Mouse (Mus musculus): Measurements from ENCODE around the gene Synpo2. TPM values are rescaled to one million over a fixed set of nuclear protein-coding genes. Genes with fewer than 3 reads are reported as not detected.

Synpo2 gene
- 5.5 and 8.3 TPM in 2 replicates for polyA plus RNA-seq (2014; fragmentation: Nextera tagmentation; extraction: Ambion mirVana)

DNA sequence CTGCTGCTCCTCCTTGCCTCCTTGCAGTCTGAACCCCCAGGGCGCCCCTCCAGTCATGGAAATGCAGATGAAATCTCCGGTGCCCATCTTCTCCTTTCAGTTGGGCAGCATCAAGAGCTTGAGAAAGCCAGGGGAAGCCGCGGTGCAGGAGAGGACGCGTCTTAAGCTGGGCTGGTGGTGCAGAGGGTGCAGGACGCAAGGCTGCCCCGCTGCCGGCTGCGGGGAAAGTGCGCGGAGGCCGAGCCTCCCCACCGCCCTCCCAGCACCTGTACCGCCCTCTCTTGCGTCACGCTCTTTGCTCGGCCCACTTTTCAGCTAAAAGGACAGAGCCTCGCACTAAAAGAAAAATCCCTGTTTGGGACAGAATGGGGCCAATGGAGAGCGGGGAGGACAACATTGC is at the start of gene Synpo2:
TSS of gene Synpo2 (minus strand) at position 229 of the 400 bp plus-strand sequence.
- under 1% methylated on average over 20 of the region's 20 CpGs for WGBS
- Histone ChIP-seq H3K36me3 (ENCODE audit: control insufficient read depth, insufficient read depth, low read length) (no peaks in the 10 kb centered on the region), H3K27me3 (ENCODE audit: control insufficient read depth, insufficient read depth, low read length) (0 out of 2 replicates have a peak, but pooled peaks cover 4% of the 10 kb centered on the region), H3K4me3 (ENCODE audit: low read length) (peak within 1 kb of the TSS; percentile 55), H3K27ac (ENCODE audit: low read depth, low read length) (no peak within 1 kb of the TSS), H3K4me2 (replicated peaks; ENCODE audit: low read depth, low read length) (peak within 1 kb of the TSS; percentile 81), H3K4me1 (ENCODE audit: control insufficient read depth, insufficient read depth, low read length) (peaks cover 15% of the 10 kb centered on the region; the same call in 1 of the 2 replicates), H3K9me3 (ENCODE audit: control insufficient read depth, low read length) (no peaks in the 10 kb centered on the region), H3K9ac (ENCODE audit: low read depth, low read length) (peak within 1 kb of the TSS; percentile 51)
- peak; percentile 83; the same call in 1 of the 2 replicates for ATAC-seq (ENCODE audit: low FRiP score, low TSS enrichment)

DNA sequence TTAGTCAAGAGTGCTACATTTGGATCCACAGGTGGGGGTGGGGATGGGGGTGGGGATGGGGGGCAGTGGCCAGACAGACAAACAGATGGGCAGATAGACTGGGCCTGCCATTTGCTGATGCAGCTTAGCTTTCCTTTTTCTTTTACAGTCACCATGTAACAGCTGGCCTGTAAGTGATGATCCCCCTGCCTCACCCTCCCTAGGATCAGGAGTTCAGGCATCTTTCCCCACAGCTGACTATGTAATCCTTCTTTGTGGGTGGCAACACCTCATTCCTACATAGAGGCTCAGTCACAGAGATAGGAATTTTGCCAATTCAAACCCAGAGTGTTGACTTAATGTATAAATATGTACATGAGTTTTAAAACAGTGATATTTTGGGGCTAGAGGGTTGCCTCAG is 49.7 kb upstream of the Synpo2 start:
- Histone ChIP-seq H3K36me3 (ENCODE audit: control insufficient read depth, insufficient read depth, low read length) (peaks cover 9% of the 10 kb centered on the region; the same call in 1 of the 2 replicates), H3K9me3 (ENCODE audit: control insufficient read depth, low read length) (no peaks in the 10 kb centered on the region), H3K9ac (ENCODE audit: low read depth, low read length) (no peak overlapping the region), H3K4me1 (ENCODE audit: control insufficient read depth, insufficient read depth, low read length) (no peaks in the 10 kb centered on the region), H3K27ac (ENCODE audit: low read depth, low read length) (no peak overlapping the region), H3K4me3 (ENCODE audit: low read length) (no peak overlapping the region), H3K4me2 (replicated peaks; ENCODE audit: low read depth, low read length) (no peak overlapping the region), H3K27me3 (ENCODE audit: control insufficient read depth, insufficient read depth, low read length) (no peaks in the 10 kb centered on the region)
- no peak for ATAC-seq (ENCODE audit: low FRiP score, low TSS enrichment)

DNA sequence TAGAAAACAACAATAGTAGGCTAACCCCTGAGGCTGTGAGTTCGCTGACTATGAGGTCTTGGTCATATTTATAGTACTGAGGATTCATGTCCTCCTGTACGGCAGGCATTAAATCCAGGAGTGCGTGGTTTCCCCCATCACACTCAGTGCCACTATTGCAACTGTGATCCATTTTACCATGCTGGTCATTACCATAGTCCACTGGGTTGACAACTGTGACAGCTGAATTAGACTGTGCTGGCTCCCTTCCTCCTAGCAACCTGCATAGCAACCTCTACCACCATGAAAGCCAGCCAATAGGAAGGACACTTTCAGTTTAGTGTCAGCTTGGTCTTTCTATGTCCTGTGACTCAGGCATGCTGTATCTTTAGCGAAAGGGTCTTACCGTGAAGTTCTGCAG is 48.3 kb upstream of the Synpo2 start:
- 88% methylated on average over 5 of the region's 5 CpGs for WGBS
- no peaks in the 10 kb centered on the region for H3K27me3 ChIP-seq (ENCODE audit: control insufficient read depth, insufficient read depth, low read length)
- no peak overlapping the region for H3K4me3 ChIP-seq (ENCODE audit: low read length)
- H3K9ac ChIP-seq (ENCODE audit: low read depth, low read length), result no peak overlapping the region
- H3K36me3 ChIP-seq (ENCODE audit: control insufficient read depth, insufficient read depth, low read length), result peaks cover 14% of the 10 kb centered on the region; the same call in 1 of the 2 replicates
- no peaks in the 10 kb centered on the region for H3K4me1 ChIP-seq (ENCODE audit: control insufficient read depth, insufficient read depth, low read length)
- H3K4me2 ChIP-seq (replicated peaks; ENCODE audit: low read depth, low read length), result no peak overlapping the region
- H3K9me3 ChIP-seq (ENCODE audit: control insufficient read depth, low read length), result no peaks in the 10 kb centered on the region
- ATAC-seq (ENCODE audit: low FRiP score, low TSS enrichment), result no peak
- H3K27ac ChIP-seq (ENCODE audit: low read depth, low read length), result no peak overlapping the region

DNA sequence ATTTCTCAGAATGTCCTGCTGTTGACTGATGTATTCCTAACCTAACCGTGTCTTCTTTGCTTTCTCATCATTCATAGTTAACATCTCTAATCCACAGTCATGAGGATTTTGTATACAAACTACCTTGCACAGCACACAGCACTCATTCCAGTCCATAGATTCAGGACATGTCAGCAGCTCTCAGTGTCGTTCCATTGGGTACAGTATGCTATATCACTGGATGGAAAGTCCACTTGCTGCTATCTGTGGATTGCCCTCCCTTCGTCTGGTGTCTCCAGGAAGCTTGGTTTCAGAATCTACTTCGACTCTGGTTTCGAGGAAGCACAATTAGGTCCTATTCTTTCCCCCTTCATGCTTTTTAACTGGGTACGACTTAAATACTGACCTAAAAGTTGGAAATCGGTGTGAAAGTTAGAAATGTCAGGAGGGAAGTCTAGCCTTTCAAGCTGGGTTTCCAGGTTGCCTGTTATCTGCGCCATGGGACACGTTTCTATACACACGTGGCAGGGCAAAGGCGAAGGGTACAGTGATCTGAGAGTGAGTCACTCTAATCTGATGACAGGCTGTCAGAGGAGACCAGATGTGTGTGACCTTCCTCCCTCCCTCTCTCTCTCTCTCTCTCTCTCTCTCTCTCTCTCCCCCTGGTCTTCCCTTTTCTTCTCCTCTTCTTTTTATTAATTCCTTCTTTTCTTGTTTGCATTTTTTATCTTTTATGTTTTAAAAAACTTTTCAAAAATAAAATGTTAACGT is 47.1 kb upstream of the Synpo2 start:
- H3K4me2 ChIP-seq (replicated peaks; ENCODE audit: low read depth, low read length), result no peak overlapping the region
- WGBS, result 86% methylated on average over 12 of the region's 12 CpGs
- H3K4me3 ChIP-seq (ENCODE audit: low read length), result no peak overlapping the region
- peaks cover 19% of the 10 kb centered on the region; the same call in 1 of the 2 replicates for H3K36me3 ChIP-seq (ENCODE audit: control insufficient read depth, insufficient read depth, low read length)
- no peaks in the 10 kb centered on the region for H3K27me3 ChIP-seq (ENCODE audit: control insufficient read depth, insufficient read depth, low read length)
- no peak overlapping the region for H3K27ac ChIP-seq (ENCODE audit: low read depth, low read length)
- H3K9me3 ChIP-seq (ENCODE audit: control insufficient read depth, low read length), result no peaks in the 10 kb centered on the region
- no peak for ATAC-seq (ENCODE audit: low FRiP score, low TSS enrichment)
- no peak overlapping the region for H3K9ac ChIP-seq (ENCODE audit: low read depth, low read length)
- H3K4me1 ChIP-seq (ENCODE audit: control insufficient read depth, insufficient read depth, low read length), result no peaks in the 10 kb centered on the region

DNA sequence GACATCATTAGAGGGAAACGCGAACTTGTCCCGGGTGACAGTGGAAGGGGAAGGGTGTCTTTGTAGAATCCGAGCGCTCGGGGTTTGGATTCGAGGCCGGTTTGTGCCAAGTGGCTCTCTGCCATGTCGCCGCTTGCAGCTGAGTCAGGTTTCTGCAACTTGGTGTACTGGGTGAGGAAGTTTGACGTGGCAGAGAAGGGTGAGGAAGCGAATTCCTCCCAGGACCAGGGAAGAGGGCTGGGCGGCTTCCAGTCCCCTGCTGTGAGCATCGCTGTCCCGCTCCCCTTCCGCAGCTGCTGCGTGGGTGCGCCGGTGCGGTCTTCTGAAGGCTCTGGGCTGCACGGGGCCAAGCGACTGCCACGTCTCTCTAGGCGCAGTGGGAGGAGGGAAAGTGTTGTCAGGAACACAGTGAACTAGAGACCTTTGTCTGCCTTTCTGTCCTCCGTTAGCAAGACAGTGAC is 31.8 kb upstream of the Synpo2 start:
- under 1% methylated on average over 25 of the region's 25 CpGs for WGBS
- Histone ChIP-seq H3K27me3 (ENCODE audit: control insufficient read depth, insufficient read depth, low read length) (no peaks in the 10 kb centered on the region), H3K9ac (ENCODE audit: low read depth, low read length) (peak overlapping the region; percentile 73), H3K27ac (ENCODE audit: low read depth, low read length) (peak overlapping the region; percentile 8; the same call in 1 of the 2 replicates), H3K4me1 (ENCODE audit: control insufficient read depth, insufficient read depth, low read length) (no peaks in the 10 kb centered on the region; the same call in 1 of the 2 replicates), H3K4me2 (replicated peaks; ENCODE audit: low read depth, low read length) (peak overlapping the region; percentile 78), H3K36me3 (ENCODE audit: control insufficient read depth, insufficient read depth, low read length) (peaks cover 22% of the 10 kb centered on the region; the same call in 1 of the 2 replicates), H3K4me3 (ENCODE audit: low read length) (peak overlapping the region; percentile 53), H3K9me3 (ENCODE audit: control insufficient read depth, low read length) (no peaks in the 10 kb centered on the region)
- peak; percentile 63 for ATAC-seq (ENCODE audit: low FRiP score, low TSS enrichment)

DNA sequence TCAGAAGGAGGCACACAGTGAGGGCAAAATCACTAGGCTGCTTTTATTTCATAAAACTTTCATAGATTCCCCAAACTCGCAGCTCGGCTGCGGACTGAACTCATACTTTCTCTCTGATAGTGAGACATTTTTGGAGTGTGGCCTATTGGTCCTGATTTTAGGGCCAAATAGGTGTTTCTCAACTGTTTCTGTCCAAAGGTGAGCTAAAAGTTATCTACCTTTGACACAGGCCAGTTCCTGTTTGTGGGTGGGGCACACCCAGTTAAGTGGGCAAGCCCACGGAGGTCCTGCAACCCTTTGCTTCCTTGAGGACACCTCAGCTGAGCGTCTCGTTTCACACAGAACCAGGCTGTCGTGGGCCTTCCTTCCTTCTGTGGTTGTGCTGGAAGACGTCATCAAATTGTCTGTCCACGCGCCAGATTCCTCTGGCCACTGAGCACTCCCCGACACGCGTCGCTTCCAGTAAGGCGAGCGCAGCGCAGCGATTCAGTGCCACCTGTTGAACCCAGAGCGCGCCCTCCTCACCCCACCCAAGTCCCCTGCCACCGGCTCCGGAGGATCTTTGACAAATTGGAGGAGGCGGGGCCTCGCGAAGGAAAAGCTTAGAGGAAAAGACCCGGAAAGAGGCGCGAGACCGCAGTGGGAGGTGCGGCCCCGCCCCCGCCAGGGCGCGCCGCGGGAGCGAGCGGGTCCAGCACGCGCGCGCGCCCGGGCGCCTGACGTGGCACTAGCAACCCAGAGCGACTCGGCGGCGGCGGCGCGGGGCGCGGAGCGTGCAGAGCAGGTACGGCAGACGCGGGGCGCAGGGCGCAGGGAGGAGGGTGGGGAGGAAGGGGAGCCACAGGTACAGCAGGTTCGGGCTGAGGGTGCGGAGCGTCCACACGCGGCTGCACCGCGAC is 31.1 kb upstream of the Synpo2 start, which contains the start of gene Sec24d:
TSS of gene Sec24d (plus strand) at position 703 of the 899 bp plus-strand sequence.
- WGBS, result 3% methylated on average over 60 of the region's 68 CpGs
- H3K27ac ChIP-seq (ENCODE audit: low read depth, low read length), result peak within 1 kb of the TSS; percentile 8; the same call in 1 of the 2 replicates
- H3K4me2 ChIP-seq (replicated peaks; ENCODE audit: low read depth, low read length), result peak within 1 kb of the TSS; percentile 78
- H3K9me3 ChIP-seq (ENCODE audit: control insufficient read depth, low read length), result no peaks in the 10 kb centered on the region
- ATAC-seq (ENCODE audit: low FRiP score, low TSS enrichment), result peak; percentile 92
- H3K4me1 ChIP-seq (ENCODE audit: control insufficient read depth, insufficient read depth, low read length), result no peaks in the 10 kb centered on the region; the same call in 1 of the 2 replicates
- H3K36me3 ChIP-seq (ENCODE audit: control insufficient read depth, insufficient read depth, low read length), result peaks cover 18% of the 10 kb centered on the region; the same call in 1 of the 2 replicates
- peak within 1 kb of the TSS; percentile 53 for H3K4me3 ChIP-seq (ENCODE audit: low read length)
- no peaks in the 10 kb centered on the region for H3K27me3 ChIP-seq (ENCODE audit: control insufficient read depth, insufficient read depth, low read length)
- peak within 1 kb of the TSS; percentile 73 for H3K9ac ChIP-seq (ENCODE audit: low read depth, low read length)

DNA sequence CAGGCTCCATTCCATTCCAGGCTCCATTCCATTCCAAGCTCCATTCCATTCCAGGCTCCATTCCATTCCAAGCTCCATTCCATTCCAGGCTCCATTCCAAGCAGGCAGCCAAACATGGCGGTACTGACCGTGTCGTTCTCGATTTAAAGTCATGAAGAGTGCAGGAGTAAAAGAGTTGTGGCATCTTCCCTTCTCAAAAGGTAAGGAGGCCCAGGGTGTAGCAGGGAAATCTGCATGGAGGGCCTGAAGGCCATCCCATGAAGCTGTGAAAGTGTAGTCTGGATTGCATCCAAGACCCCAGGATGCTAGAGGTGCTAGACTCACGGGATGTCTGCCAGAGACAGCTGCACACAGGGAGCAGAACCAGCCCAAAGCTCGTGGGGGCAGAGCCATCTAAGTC is 28.8 kb upstream of the Synpo2 start:
- Histone ChIP-seq H3K9ac (ENCODE audit: low read depth, low read length) (no peak overlapping the region), H3K36me3 (ENCODE audit: control insufficient read depth, insufficient read depth, low read length) (peaks cover 3% of the 10 kb centered on the region; the same call in 1 of the 2 replicates), H3K4me3 (ENCODE audit: low read length) (peak overlapping the region; percentile 33), H3K27me3 (ENCODE audit: control insufficient read depth, insufficient read depth, low read length) (no peaks in the 10 kb centered on the region), H3K4me2 (replicated peaks; ENCODE audit: low read depth, low read length) (peak overlapping the region; percentile 26), H3K9me3 (ENCODE audit: control insufficient read depth, low read length) (no peaks in the 10 kb centered on the region), H3K27ac (ENCODE audit: low read depth, low read length) (no peak overlapping the region), H3K4me1 (ENCODE audit: control insufficient read depth, insufficient read depth, low read length) (no peaks in the 10 kb centered on the region; the same call in 1 of the 2 replicates)
- ATAC-seq (ENCODE audit: low FRiP score, low TSS enrichment), result no peak
- WGBS, result 51% methylated on average over 6 of the region's 6 CpGs

DNA sequence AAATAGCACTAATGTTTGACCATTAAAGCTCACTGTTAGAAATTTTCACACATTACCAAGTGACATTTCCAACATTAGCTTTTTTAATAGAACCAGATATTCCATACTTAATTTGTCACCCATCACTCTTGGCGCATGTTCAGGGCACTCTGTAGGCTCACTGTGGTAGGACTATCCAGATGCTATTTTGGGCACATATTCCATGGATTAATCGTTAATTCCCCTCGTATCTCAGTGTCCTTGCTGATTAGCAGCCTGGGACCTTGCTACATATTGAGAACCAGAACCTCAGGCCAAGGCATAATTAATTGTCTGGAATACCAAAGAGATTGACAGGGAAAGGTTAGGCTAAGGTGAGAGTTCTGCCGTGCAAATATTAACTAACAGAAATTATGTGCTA is 22.8 kb upstream of the Synpo2 start:
- H3K9ac ChIP-seq (ENCODE audit: low read depth, low read length), result no peak overlapping the region
- H3K4me3 ChIP-seq (ENCODE audit: low read length), result no peak overlapping the region
- WGBS, result 81% methylated on average over 4 of the region's 4 CpGs
- no peaks in the 10 kb centered on the region for H3K4me1 ChIP-seq (ENCODE audit: control insufficient read depth, insufficient read depth, low read length)
- no peaks in the 10 kb centered on the region for H3K27me3 ChIP-seq (ENCODE audit: control insufficient read depth, insufficient read depth, low read length)
- no peaks in the 10 kb centered on the region for H3K9me3 ChIP-seq (ENCODE audit: control insufficient read depth, low read length)
- no peak overlapping the region for H3K27ac ChIP-seq (ENCODE audit: low read depth, low read length)
- H3K4me2 ChIP-seq (replicated peaks; ENCODE audit: low read depth, low read length), result no peak overlapping the region
- ATAC-seq (ENCODE audit: low FRiP score, low TSS enrichment), result no peak
- no peaks in the 10 kb centered on the region for H3K36me3 ChIP-seq (ENCODE audit: control insufficient read depth, insufficient read depth, low read length)
